Mouse (Mus musculus): ENCODE results near the gene Mertk. TPM values are rescaled to one million over a fixed set of nuclear protein-coding genes. Genes with fewer than 3 reads are reported as not detected.

Gene Mertk
- total RNA-seq (2012; rRNA removed) (not detected in 2 replicates), total RNA-seq (2014; rRNA removed) (0.05 TPM in 1 of 2 replicates, not detected in the other), polyA plus RNA-seq (2012; ENCODE audit: insufficient read length, low read depth) (not detected in 2 replicates)

DNA sequence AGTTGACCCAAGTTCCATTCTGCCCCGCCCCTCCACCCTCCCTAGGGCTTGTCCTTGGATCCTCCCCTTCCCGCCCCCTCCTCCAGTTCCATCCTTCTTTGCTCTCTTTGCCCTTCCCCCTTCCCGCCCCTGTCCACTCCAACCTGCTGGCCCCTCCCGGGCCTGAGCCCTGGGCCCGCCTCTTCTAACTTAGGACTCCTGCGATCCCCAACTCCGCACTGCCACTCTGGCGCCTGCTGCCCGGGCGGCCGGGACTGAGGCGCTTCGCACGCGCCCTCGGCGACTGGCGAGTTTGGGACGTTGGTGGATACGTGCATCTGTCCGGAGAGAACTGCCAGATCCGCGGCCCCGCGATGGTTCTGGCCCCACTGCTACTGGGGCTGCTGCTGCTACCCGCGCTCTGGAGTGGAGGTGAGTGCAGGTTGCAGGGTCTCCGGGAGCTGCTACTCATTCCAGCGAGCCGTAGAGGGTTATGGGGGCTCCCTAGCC is at the start of gene Mertk:
Mertk (plus strand) TSS at position 264 of the 489 bp plus-strand sequence.
- Histone ChIP-seq H3K4me1 (ENCODE audit: control insufficient read depth in 1 of 2, insufficient read depth in 2 of 2) (peaks cover 0 to 4% of the 10 kb centered on the region in 2 experiments; a peak in 2 of 4 replicates), H3K4me3 (replicated peaks in 1 of 3; ENCODE audit: low read depth in 2 of 3, low read length in 2 of 3, poor library complexity in 1 of 3) (no peak within 1 kb of the TSS), H3K36me3 (replicated peaks in 1 of 2; ENCODE audit: control insufficient read depth in 1 of 2, insufficient read depth in 1 of 2, low read length in 1 of 2) (no peaks in the 10 kb centered on the region), H3K27ac (ENCODE audit: insufficient read depth, low read depth) (no peak within 1 kb of the TSS), H3K27me3 (replicated peaks) (no peaks in the 10 kb centered on the region), H3K4me2 (ENCODE audit: insufficient read depth, low read depth, poor library complexity, severe bottlenecking) (peak within 1 kb of the TSS; percentile 3; the same call in 1 of the 2 replicates), H3K9me3 (replicated peaks; ENCODE audit: low read length) (no peaks in the 10 kb centered on the region), H3K9ac (ENCODE audit: insufficient read depth, low read depth) (no peak within 1 kb of the TSS), H3K79me2 (replicated peaks; ENCODE audit: control insufficient read depth, extremely low read depth, insufficient read depth, poor library complexity, severe bottlenecking) (no peaks in the 10 kb centered on the region)
- in situ Hi-C loops (cut with MboI; ENCODE audit: low pct_ligation_motif_present, low pct_unique_long_range_greater_than_20kb, low sequenced_read_pairs) (loop anchor here (5.0 to 25.0 kb wide), 2 partner anchors 119 to 564 kb away; partner anchors contain the start of gene Tmem87b), dilution Hi-C loops (cut with MboI; ENCODE audit: extremely low pct_ligation_motif_present, extremely low pct_unique_long_range_greater_than_20kb, low sequenced_read_pairs) (no loop called here)
- no peak for DNase-seq (ENCODE audit: extremely low read depth)
- TF ChIP-seq MAX (IDR thresholded peaks at IDR 0.05; ENCODE audit: low read length): no peak
- no peak for TF ChIP-seq BHLHE40 (IDR thresholded peaks at IDR 0.05; ENCODE audit: low read depth, low read length)
- no peak for TF ChIP-seq PAX5 (IDR thresholded peaks at IDR 0.05; ENCODE audit: low read length)
- TF ChIP-seq EP300 (IDR thresholded peaks at IDR 0.05; ENCODE audit: low read length): no peak
- no peak for TF ChIP-seq E2F4 (IDR thresholded peaks at IDR 0.05; ENCODE audit: insufficient replicate concordance, low read depth, low read length)
- no peak for TF ChIP-seq CHD1 (IDR thresholded peaks at IDR 0.05; ENCODE audit: low read depth, low read length)
- TF ChIP-seq ZMIZ1 (IDR thresholded peaks at IDR 0.05; ENCODE audit: low read depth, low read length): no peak
- no peak for TF ChIP-seq ETS1 (conservative IDR thresholded peaks at IDR 0.05; ENCODE audit: low read depth, low read length)
- TF ChIP-seq IRF4 (IDR thresholded peaks at IDR 0.05; ENCODE audit: low read depth, low read length): no peak
- no peak for TF ChIP-seq GABPA (IDR thresholded peaks at IDR 0.05; ENCODE audit: insufficient replicate concordance, low read depth, low read length)
- no peak for TF ChIP-seq HCFC1 (IDR thresholded peaks at IDR 0.05; ENCODE audit: low read depth, low read length)
- no peak for TF ChIP-seq USF2 (conservative IDR thresholded peaks at IDR 0.05; ENCODE audit: low read depth, low read length)
- no peak for TF ChIP-seq TCF12 (IDR thresholded peaks at IDR 0.05; ENCODE audit: low read depth, low read length)
- no peak for TF ChIP-seq SMC3 (IDR thresholded peaks at IDR 0.05; ENCODE audit: low read depth, low read length)

DNA sequence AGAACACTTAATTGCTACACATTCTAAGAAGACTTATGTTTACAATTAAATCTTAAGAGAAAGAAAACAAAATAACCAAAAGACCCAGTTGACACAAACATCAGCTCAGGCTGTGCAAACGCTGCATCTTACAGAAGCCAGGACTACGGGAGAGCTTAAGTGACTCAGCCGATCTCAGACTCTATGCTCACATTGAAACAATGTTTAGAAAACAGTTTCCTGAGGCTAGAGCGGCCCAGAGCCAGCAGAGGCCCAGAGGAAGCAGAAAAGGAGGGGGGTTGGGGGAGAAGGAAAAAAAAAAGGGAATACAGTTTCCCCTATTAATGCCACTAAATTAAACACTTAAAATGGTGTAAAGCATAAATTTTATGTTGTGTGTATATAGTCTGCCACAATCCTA is 18.1 kb upstream of the Mertk start:
- TF ChIP-seq MYC (IDR thresholded peaks at IDR 0.05; ENCODE audit: low read depth, low read length): no peak
- no peak for TF ChIP-seq E2F4 (IDR thresholded peaks at IDR 0.05; ENCODE audit: insufficient replicate concordance, low read depth, low read length)
- TF ChIP-seq NRF1 (IDR thresholded peaks at IDR 0.05; ENCODE audit: low read depth, low read length): no peak
- no peak for TF ChIP-seq MXI1 (IDR thresholded peaks at IDR 0.05; ENCODE audit: low read depth, low read length)
- TF ChIP-seq MAFK (IDR thresholded peaks at IDR 0.05; ENCODE audit: insufficient replicate concordance, low read length): no peak
- TF ChIP-seq USF1 (IDR thresholded peaks at IDR 0.05; ENCODE audit: low read depth, low read length): no peak
- TF ChIP-seq PAX5 (IDR thresholded peaks at IDR 0.05; ENCODE audit: low read length): no peak
- TF ChIP-seq ETS1 (conservative IDR thresholded peaks at IDR 0.05; ENCODE audit: low read depth, low read length): no peak
- no peak for TF ChIP-seq ELF1 (IDR thresholded peaks at IDR 0.05; ENCODE audit: low read depth, low read length)
- TF ChIP-seq ZMIZ1 (IDR thresholded peaks at IDR 0.05; ENCODE audit: low read depth, low read length): no peak
- Histone ChIP-seq H3K9me3 (replicated peaks; ENCODE audit: low read length) (no peaks in the 10 kb centered on the region), H3K4me2 (ENCODE audit: insufficient read depth, low read depth, poor library complexity, severe bottlenecking) (no peak overlapping the region), H3K27ac (ENCODE audit: insufficient read depth, low read depth) (no peak overlapping the region), H3K27me3 (replicated peaks) (no peaks in the 10 kb centered on the region), H3K9ac (ENCODE audit: insufficient read depth, low read depth) (no peak overlapping the region), H3K79me2 (replicated peaks; ENCODE audit: control insufficient read depth, extremely low read depth, insufficient read depth, poor library complexity, severe bottlenecking) (peaks cover 28% of the 10 kb centered on the region), H3K4me1 (ENCODE audit: control insufficient read depth in 1 of 2, insufficient read depth in 2 of 2) (peaks cover 5 to 22% of the 10 kb centered on the region in 2 experiments; a peak in 3 of 4 replicates), H3K4me3 (replicated peaks in 1 of 3; ENCODE audit: low read depth in 2 of 3, low read length in 2 of 3, poor library complexity in 1 of 3) (no peak overlapping the region), H3K36me3 (replicated peaks in 1 of 2; ENCODE audit: control insufficient read depth in 1 of 2, insufficient read depth in 1 of 2, low read length in 1 of 2) (peaks cover 44 to 90% of the 10 kb centered on the region in 2 experiments)
- in situ Hi-C loops (cut with MboI; ENCODE audit: low pct_ligation_motif_present, low pct_unique_long_range_greater_than_20kb, low sequenced_read_pairs): loop anchor here (25.0 kb wide), 1 partner anchor 582 kb away; no protein-coding TSS in a partner anchor
- dilution Hi-C loops (cut with MboI; ENCODE audit: extremely low pct_ligation_motif_present, extremely low pct_unique_long_range_greater_than_20kb, low sequenced_read_pairs): no loop called here
- DNase-seq (ENCODE audit: extremely low read depth): no peak
